Mouse (Mus musculus): ENCODE measurements around the gene Magi2. TPM values are rescaled to one million over a fixed set of nuclear protein-coding genes. Genes with fewer than 3 reads are reported as not detected.
A peak's percentile ranks its signal among the peaks of the same experiment; 100 is the strongest.

Magi2 gene
- 1.6 and 2.1 TPM in 2 replicates for polyA plus RNA-seq (2012; rRNA removed)

DNA sequence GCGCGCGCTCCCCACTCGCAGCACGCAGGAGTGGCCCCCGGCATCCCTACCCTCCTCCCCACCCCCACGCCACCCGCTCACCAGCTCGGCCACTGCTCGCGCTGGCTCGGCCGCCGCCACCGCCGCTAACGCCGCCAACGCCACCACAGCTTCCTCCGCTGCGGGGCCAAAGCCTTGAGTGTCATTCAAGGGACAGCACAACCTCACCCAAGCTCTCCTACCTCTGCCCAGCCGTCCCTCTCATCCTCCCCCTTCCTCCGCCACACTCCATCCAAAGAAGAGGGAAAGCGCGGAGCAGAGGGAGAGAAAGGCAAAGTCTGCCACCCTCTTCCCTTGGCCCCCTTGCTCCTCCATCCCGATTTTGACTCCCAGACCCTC lies at the start of gene Magi2:
Gene Magi2 (plus strand): TSS at position 171 of the 378 bp plus-strand sequence.
- Histone ChIP-seq H3K27me3 (ENCODE audit: control insufficient read depth, insufficient read depth, low read length) (no peaks in the 10 kb centered on the region; the same call in 1 of the 2 replicates), H3K36me3 (ENCODE audit: control insufficient read depth, insufficient read depth, low read length) (no peaks in the 10 kb centered on the region), H3K4me3 (ENCODE audit: control insufficient read depth, insufficient read depth, low read length) (0 out of 2 replicates have a peak within 1 kb of the TSS, but pooled peaks have one; percentile 2), H3K27ac (ENCODE audit: control insufficient read depth, insufficient read depth, low read length) (no peak within 1 kb of the TSS), H3K4me1 (replicated peaks; ENCODE audit: control insufficient read depth, insufficient read depth, low read length) (no peaks in the 10 kb centered on the region)
- TF ChIP-seq CTCF (IDR thresholded peaks at IDR 0.05; ENCODE audit: borderline replicate concordance, control insufficient read depth, extremely low read depth, insufficient read depth, low read length, poor library complexity) (no peak), POLR2A (IDR thresholded peaks at IDR 0.05; ENCODE audit: control insufficient read depth, extremely low read depth, insufficient read depth, low read length, poor library complexity) (no peak)
- DNase-seq: no peak
- WGBS: 3% methylated on average over 25 of the region's 26 CpGs

GRCm38 (mm10) chr5:19178594-19178993 lies 48.2 kb upstream of the Magi2 start:
- no peak for DNase-seq
- TF ChIP-seq CTCF (IDR thresholded peaks at IDR 0.05; ENCODE audit: borderline replicate concordance, control insufficient read depth, extremely low read depth, insufficient read depth, low read length, poor library complexity) (no peak), POLR2A (IDR thresholded peaks at IDR 0.05; ENCODE audit: control insufficient read depth, extremely low read depth, insufficient read depth, low read length, poor library complexity) (no peak)

GRCm38 (mm10) chr5:19186175-19186574 lies 40.7 kb upstream of the Magi2 start:
- no peaks in the 10 kb centered on the region for H3K36me3 ChIP-seq (ENCODE audit: control insufficient read depth, insufficient read depth, low read length)
- TF ChIP-seq POLR2A (IDR thresholded peaks at IDR 0.05; ENCODE audit: control insufficient read depth, extremely low read depth, insufficient read depth, low read length, poor library complexity): no peak
- no peak for TF ChIP-seq CTCF (IDR thresholded peaks at IDR 0.05; ENCODE audit: borderline replicate concordance, control insufficient read depth, extremely low read depth, insufficient read depth, low read length, poor library complexity)
- no peak for DNase-seq
- H3K4me1 ChIP-seq (replicated peaks; ENCODE audit: control insufficient read depth, insufficient read depth, low read length): no peaks in the 10 kb centered on the region
- WGBS: 94% methylated on average over 2 of the region's 2 CpGs
- no peak overlapping the region for H3K4me3 ChIP-seq (ENCODE audit: control insufficient read depth, insufficient read depth, low read length)
- no peaks in the 10 kb centered on the region for H3K27me3 ChIP-seq (ENCODE audit: control insufficient read depth, insufficient read depth, low read length)
- no peak overlapping the region for H3K27ac ChIP-seq (ENCODE audit: control insufficient read depth, insufficient read depth, low read length)

More at GRCm38 (mm10) chr5:19178594-19178993, 48.2 kb upstream of the Magi2 start:
- H3K4me3 ChIP-seq (ENCODE audit: control insufficient read depth, insufficient read depth, low read length): no peak overlapping the region
- no peak overlapping the region for H3K27ac ChIP-seq (ENCODE audit: control insufficient read depth, insufficient read depth, low read length)
- 82% methylated on average over 6 of the region's 6 CpGs for WGBS
- no peaks in the 10 kb centered on the region for H3K36me3 ChIP-seq (ENCODE audit: control insufficient read depth, insufficient read depth, low read length)
- H3K27me3 ChIP-seq (ENCODE audit: control insufficient read depth, insufficient read depth, low read length): no peaks in the 10 kb centered on the region
- H3K4me1 ChIP-seq (replicated peaks; ENCODE audit: control insufficient read depth, insufficient read depth, low read length): no peaks in the 10 kb centered on the region

DNA sequence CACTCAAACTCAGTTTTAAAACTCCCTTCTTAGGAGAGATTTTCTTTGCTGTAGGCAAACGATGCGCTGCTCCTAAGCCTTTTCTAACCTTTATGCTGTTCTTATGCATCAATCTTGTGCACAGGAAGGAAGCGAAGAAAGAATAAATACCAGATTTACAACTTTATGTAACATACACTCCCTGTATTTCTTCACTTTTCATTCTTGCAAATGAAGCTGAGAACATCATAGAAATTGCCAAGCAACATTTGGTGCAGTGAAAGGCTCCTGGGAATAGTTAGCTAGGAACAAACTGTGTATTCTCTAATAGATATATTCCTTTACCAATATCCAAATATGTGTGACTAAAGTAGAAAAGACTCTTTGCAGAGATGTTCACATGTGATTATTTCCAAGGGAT lies 15.2 kb upstream of the Magi2 start:
- no peaks in the 10 kb centered on the region for H3K4me1 ChIP-seq (replicated peaks; ENCODE audit: control insufficient read depth, insufficient read depth, low read length)
- no peak overlapping the region for H3K27ac ChIP-seq (ENCODE audit: control insufficient read depth, insufficient read depth, low read length)
- H3K4me3 ChIP-seq (ENCODE audit: control insufficient read depth, insufficient read depth, low read length): no peak overlapping the region
- H3K36me3 ChIP-seq (ENCODE audit: control insufficient read depth, insufficient read depth, low read length): no peaks in the 10 kb centered on the region
- no peaks in the 10 kb centered on the region for H3K27me3 ChIP-seq (ENCODE audit: control insufficient read depth, insufficient read depth, low read length)
- WGBS: 92% methylated on average over 3 of the region's 3 CpGs
- no peak for DNase-seq
- TF ChIP-seq CTCF (IDR thresholded peaks at IDR 0.05; ENCODE audit: borderline replicate concordance, control insufficient read depth, extremely low read depth, insufficient read depth, low read length, poor library complexity): no peak
- no peak for TF ChIP-seq POLR2A (IDR thresholded peaks at IDR 0.05; ENCODE audit: control insufficient read depth, extremely low read depth, insufficient read depth, low read length, poor library complexity)

- no peaks in the 10 kb centered on the region; the same call in 1 of the 2 replicates for H3K27me3 ChIP-seq (ENCODE audit: control insufficient read depth, insufficient read depth, low read length)
- H3K4me3 ChIP-seq (ENCODE audit: control insufficient read depth, insufficient read depth, low read length): 0 out of 2 replicates have a peak overlapping the region, but pooled peaks have one; percentile 2
- no peak for TF ChIP-seq POLR2A (IDR thresholded peaks at IDR 0.05; ENCODE audit: control insufficient read depth, extremely low read depth, insufficient read depth, low read length, poor library complexity)
- TF ChIP-seq CTCF (IDR thresholded peaks at IDR 0.05; ENCODE audit: borderline replicate concordance, control insufficient read depth, extremely low read depth, insufficient read depth, low read length, poor library complexity): no peak
- no peak overlapping the region for H3K27ac ChIP-seq (ENCODE audit: control insufficient read depth, insufficient read depth, low read length)
- DNase-seq: no peak
- WGBS: 3% methylated on average over 50 of the region's 51 CpGs
- H3K36me3 ChIP-seq (ENCODE audit: control insufficient read depth, insufficient read depth, low read length): no peaks in the 10 kb centered on the region
- H3K4me1 ChIP-seq (replicated peaks; ENCODE audit: control insufficient read depth, insufficient read depth, low read length): no peaks in the 10 kb centered on the region
These were observed 531 bp upstream of the Magi2 start for GRCm38 (mm10) chr5:19226144-19226865.

DNA sequence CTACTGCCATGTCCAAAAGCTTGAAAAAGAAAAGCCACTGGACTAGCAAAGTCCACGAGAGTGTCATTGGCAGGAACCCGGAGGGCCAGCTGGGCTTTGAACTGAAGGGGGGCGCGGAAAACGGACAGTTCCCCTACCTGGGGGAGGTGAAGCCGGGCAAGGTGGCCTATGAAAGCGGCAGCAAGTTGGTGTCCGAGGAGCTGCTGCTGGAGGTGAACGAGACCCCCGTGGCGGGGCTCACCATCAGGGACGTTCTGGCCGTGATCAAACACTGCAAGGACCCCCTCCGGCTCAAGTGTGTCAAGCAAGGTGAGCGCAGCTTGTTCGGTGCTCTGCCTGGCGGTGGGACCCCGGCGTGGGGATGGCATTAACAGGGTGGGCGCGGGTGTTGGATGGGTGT lies 445 bp downstream of the Magi2 start:
- 4% methylated on average over 21 of the region's 21 CpGs for WGBS
- no peaks in the 10 kb centered on the region for H3K36me3 ChIP-seq (ENCODE audit: control insufficient read depth, insufficient read depth, low read length)
- no peak for TF ChIP-seq CTCF (IDR thresholded peaks at IDR 0.05; ENCODE audit: borderline replicate concordance, control insufficient read depth, extremely low read depth, insufficient read depth, low read length, poor library complexity)
- TF ChIP-seq POLR2A (IDR thresholded peaks at IDR 0.05; ENCODE audit: control insufficient read depth, extremely low read depth, insufficient read depth, low read length, poor library complexity): no peak
- no peak for DNase-seq
- H3K4me1 ChIP-seq (replicated peaks; ENCODE audit: control insufficient read depth, insufficient read depth, low read length): no peaks in the 10 kb centered on the region
- no peak overlapping the region for H3K4me3 ChIP-seq (ENCODE audit: control insufficient read depth, insufficient read depth, low read length)
- no peaks in the 10 kb centered on the region; the same call in 1 of the 2 replicates for H3K27me3 ChIP-seq (ENCODE audit: control insufficient read depth, insufficient read depth, low read length)
- no peak overlapping the region for H3K27ac ChIP-seq (ENCODE audit: control insufficient read depth, insufficient read depth, low read length)

Data from thymus, adult 2 months (tissue).